Mouse (Mus musculus): ENCODE measurements at regions not wholly inside any gene's neighbourhood (a gene's known extent, or its start where the extent isn't known, plus 50 kb on each side); places are given as distances from the start of the nearest gene placed in this dataset.

GRCm38 (mm10) chr9:115724063-115724462, 185.2 kb upstream of the Gadl1 start:
- Histone ChIP-seq H3K9ac (no peak overlapping the region), H3K27ac (peak overlapping the region; percentile 52; the same call in 1 of the 2 replicates), H3K4me3 (no peak overlapping the region), H3K4me1 (replicated peaks) (peaks cover 4% of the 10 kb centered on the region; the same call in 1 of the 2 replicates), H3K36me3 (peaks cover 3% of the 10 kb centered on the region; the same call in 1 of the 2 replicates), H3K4me2 (no peak overlapping the region), H3K27me3 (no peaks in the 10 kb centered on the region), H3K9me3 (peaks cover 6% of the 10 kb centered on the region; the same call in 1 of the 2 replicates)
- 8% methylated on average over 2 of the region's 2 CpGs for WGBS
- ATAC-seq (ENCODE audit: low FRiP score), result no peak

GRCm38 (mm10) chr9:115727361-115727760, 181.9 kb upstream of the Gadl1 start:
- Histone ChIP-seq H3K9ac (no peak overlapping the region), H3K27me3 (no peaks in the 10 kb centered on the region), H3K36me3 (peaks cover 3% of the 10 kb centered on the region; the same call in 1 of the 2 replicates), H3K4me2 (no peak overlapping the region), H3K9me3 (peaks cover 6% of the 10 kb centered on the region; the same call in 1 of the 2 replicates), H3K4me1 (replicated peaks) (peaks cover 4% of the 10 kb centered on the region; the same call in 1 of the 2 replicates), H3K27ac (no peak overlapping the region), H3K4me3 (no peak overlapping the region)
- WGBS, result 73% methylated on average over 5 of the region's 5 CpGs
- no peak for ATAC-seq (ENCODE audit: low FRiP score)

GRCm38 (mm10) chr9:115731557-115731956, 177.7 kb upstream of the Gadl1 start:
- 70% methylated on average over 6 of the region's 6 CpGs for WGBS
- no peak overlapping the region for H3K27ac ChIP-seq
- no peak for ATAC-seq (ENCODE audit: low FRiP score)
- H3K27me3 ChIP-seq, result no peaks in the 10 kb centered on the region
- H3K9me3 ChIP-seq, result no peaks in the 10 kb centered on the region
- no peak overlapping the region for H3K4me2 ChIP-seq
- no peaks in the 10 kb centered on the region for H3K36me3 ChIP-seq
- no peaks in the 10 kb centered on the region for H3K4me1 ChIP-seq (replicated peaks)
- no peak overlapping the region for H3K4me3 ChIP-seq
- no peak overlapping the region for H3K9ac ChIP-seq

GRCm38 (mm10) chr9:115733104-115733503, 176.2 kb upstream of the Gadl1 start:
- H3K4me1 ChIP-seq (replicated peaks), result no peaks in the 10 kb centered on the region
- 95% methylated on average over 4 of the region's 4 CpGs for WGBS
- H3K4me3 ChIP-seq, result no peak overlapping the region
- H3K9ac ChIP-seq, result no peak overlapping the region
- ATAC-seq (ENCODE audit: low FRiP score), result no peak
- no peaks in the 10 kb centered on the region for H3K36me3 ChIP-seq
- H3K4me2 ChIP-seq, result no peak overlapping the region
- no peaks in the 10 kb centered on the region for H3K9me3 ChIP-seq
- H3K27me3 ChIP-seq, result no peaks in the 10 kb centered on the region
- no peak overlapping the region for H3K27ac ChIP-seq

GRCm38 (mm10) chr9:115739984-115740383, 169.3 kb upstream of the Gadl1 start:
- Histone ChIP-seq H3K9me3 (no peaks in the 10 kb centered on the region), H3K4me3 (no peak overlapping the region), H3K4me1 (replicated peaks) (no peaks in the 10 kb centered on the region), H3K9ac (no peak overlapping the region), H3K27ac (no peak overlapping the region), H3K4me2 (no peak overlapping the region), H3K36me3 (no peaks in the 10 kb centered on the region), H3K27me3 (no peaks in the 10 kb centered on the region)
- 94% methylated on average over 5 of the region's 5 CpGs for WGBS
- ATAC-seq (ENCODE audit: low FRiP score), result no peak

GRCm38 (mm10) chr9:115746436-115746835, 162.8 kb upstream of the Gadl1 start:
- Histone ChIP-seq H3K27me3 (no peaks in the 10 kb centered on the region), H3K36me3 (no peaks in the 10 kb centered on the region), H3K9ac (no peak overlapping the region), H3K4me2 (no peak overlapping the region), H3K4me1 (replicated peaks) (no peaks in the 10 kb centered on the region), H3K9me3 (no peaks in the 10 kb centered on the region), H3K4me3 (no peak overlapping the region), H3K27ac (no peak overlapping the region)
- ATAC-seq (ENCODE audit: low FRiP score), result no peak
- 84% methylated on average over 9 of the region's 9 CpGs for whole genome bisulfite sequencing

- Histone ChIP-seq H3K36me3 (no peaks in the 10 kb centered on the region), H3K9me3 (no peaks in the 10 kb centered on the region), H3K4me1 (replicated peaks) (peaks cover 20% of the 10 kb centered on the region), H3K9ac (no peak overlapping the region), H3K4me2 (no peak overlapping the region), H3K27me3 (no peaks in the 10 kb centered on the region), H3K27ac (no peak overlapping the region), H3K4me3 (no peak overlapping the region)
- ATAC-seq (ENCODE audit: low FRiP score), result no peak
- 56% methylated on average over 2 of the region's 2 CpGs for WGBS
Observed at GRCm38 (mm10) chr9:115760496-115760895, 148.8 kb upstream of the Gadl1 start.

- H3K27ac ChIP-seq, result no peak overlapping the region
- ATAC-seq (ENCODE audit: low FRiP score), result no peak
- no peak overlapping the region for H3K9ac ChIP-seq
- no peak overlapping the region for H3K4me3 ChIP-seq
- 76% methylated on average over 5 of the region's 5 CpGs for WGBS
- no peaks in the 10 kb centered on the region for H3K27me3 ChIP-seq
- peaks cover 20% of the 10 kb centered on the region for H3K4me1 ChIP-seq (replicated peaks)
- no peaks in the 10 kb centered on the region for H3K36me3 ChIP-seq
- no peaks in the 10 kb centered on the region for H3K9me3 ChIP-seq
- no peak overlapping the region for H3K4me2 ChIP-seq
Observed at GRCm38 (mm10) chr9:115764136-115764535, 145.1 kb upstream of the Gadl1 start.

GRCm38 (mm10) chr9:115766471-115766870, 142.8 kb upstream of the Gadl1 start:
- H3K9ac ChIP-seq, result no peak overlapping the region
- no peaks in the 10 kb centered on the region for H3K27me3 ChIP-seq
- H3K4me1 ChIP-seq (replicated peaks), result peaks cover 10% of the 10 kb centered on the region
- ATAC-seq (ENCODE audit: low FRiP score), result no peak
- H3K36me3 ChIP-seq, result no peaks in the 10 kb centered on the region
- H3K4me3 ChIP-seq, result no peak overlapping the region
- H3K9me3 ChIP-seq, result no peaks in the 10 kb centered on the region
- H3K27ac ChIP-seq, result no peak overlapping the region
- 77% methylated on average over 6 of the region's 6 CpGs for WGBS
- no peak overlapping the region for H3K4me2 ChIP-seq

- 73% methylated on average over 8 of the region's 8 CpGs for WGBS
- Histone ChIP-seq H3K36me3 (no peaks in the 10 kb centered on the region), H3K9ac (no peak overlapping the region), H3K4me1 (replicated peaks) (peaks cover 25% of the 10 kb centered on the region), H3K9me3 (no peaks in the 10 kb centered on the region), H3K4me2 (no peak overlapping the region), H3K27me3 (no peaks in the 10 kb centered on the region), H3K27ac (peak overlapping the region; percentile 64), H3K4me3 (no peak overlapping the region)
- no peak for ATAC-seq (ENCODE audit: low FRiP score)
Observed at GRCm38 (mm10) chr9:115775112-115775511, 134.1 kb upstream of the Gadl1 start.

- H3K27me3 ChIP-seq, result no peaks in the 10 kb centered on the region
- no peak for ATAC-seq (ENCODE audit: low FRiP score)
- H3K36me3 ChIP-seq, result no peaks in the 10 kb centered on the region
- no peak overlapping the region for H3K4me3 ChIP-seq
- H3K4me1 ChIP-seq (replicated peaks), result peaks cover 25% of the 10 kb centered on the region
- peak overlapping the region; percentile 73 for H3K27ac ChIP-seq
- H3K9me3 ChIP-seq, result no peaks in the 10 kb centered on the region
- no peak overlapping the region; the same call in 1 of the 2 replicates for H3K9ac ChIP-seq
- WGBS, result 52% methylated on average over 7 of the region's 7 CpGs
- H3K4me2 ChIP-seq, result no peak overlapping the region
Observed at GRCm38 (mm10) chr9:115775858-115776257, 133.4 kb upstream of the Gadl1 start.

- H3K9ac ChIP-seq, result no peak overlapping the region
- H3K27ac ChIP-seq, result no peak overlapping the region
Observed at GRCm38 (mm10) chr9:115777097-115777864, 132.0 kb upstream of the Gadl1 start.

GRCm38 (mm10) chr9:115778862-115779261, 130.4 kb upstream of the Gadl1 start:
- ATAC-seq (ENCODE audit: low FRiP score), result no peak
- H3K36me3 ChIP-seq, result no peaks in the 10 kb centered on the region
- no peak overlapping the region for H3K4me3 ChIP-seq
- H3K27ac ChIP-seq, result no peak overlapping the region
- H3K27me3 ChIP-seq, result no peaks in the 10 kb centered on the region
- no peak overlapping the region for H3K9ac ChIP-seq
- H3K4me1 ChIP-seq (replicated peaks), result peaks cover 22% of the 10 kb centered on the region
- 75% methylated on average over 5 of the region's 5 CpGs for WGBS
- no peak overlapping the region for H3K4me2 ChIP-seq
- H3K9me3 ChIP-seq, result peaks cover 4% of the 10 kb centered on the region; the same call in 1 of the 2 replicates

More at GRCm38 (mm10) chr9:115777097-115777864, 132.0 kb upstream of the Gadl1 start:
- no peak for ATAC-seq (ENCODE audit: low FRiP score)
- H3K9me3 ChIP-seq, result peaks cover 4% of the 10 kb centered on the region; the same call in 1 of the 2 replicates
- H3K4me2 ChIP-seq, result no peak overlapping the region
- H3K27me3 ChIP-seq, result no peaks in the 10 kb centered on the region
- 95% methylated on average over 9 of the region's 9 CpGs for WGBS
- peaks cover 25% of the 10 kb centered on the region for H3K4me1 ChIP-seq (replicated peaks)
- no peaks in the 10 kb centered on the region for H3K36me3 ChIP-seq
- H3K4me3 ChIP-seq, result no peak overlapping the region
